Mouse (Mus musculus) gastrocnemius, postnatal 4 days (tissue): Measurements from ENCODE around the gene Ptafr. TPM values are rescaled to one million over a fixed set of nuclear protein-coding genes. Genes with fewer than 3 reads are reported as not detected.
"Not testable (repeated sequence)": the region's sequence is repeated elsewhere in the genome, so short reads cannot be mapped to it uniquely, and the experiment has no call there.

Experiments
- DNase-seq, 2 experiments: peaks; one replicate each; pipeline ENCODE4 v3.0.0; 2021 to 2022; ENCODE audit warnings: low spot score in 2 of 2, mixed read lengths in 2 of 2
- total RNA-seq, 2 experiments: library from RNA; stranded (reverse); gene quantifications; 2 replicates each; pipeline ENCODE4 v1.2.3; 2021

The Ptafr gene
- total RNA-seq, 2 experiments from 2014 or later, result 3.5 to 3.9 TPM

GRCm38 (mm10) chr4:132554653-132555052 lies 9.2 kb upstream of the Ptafr start:
- no peak for DNase-seq

DNA sequence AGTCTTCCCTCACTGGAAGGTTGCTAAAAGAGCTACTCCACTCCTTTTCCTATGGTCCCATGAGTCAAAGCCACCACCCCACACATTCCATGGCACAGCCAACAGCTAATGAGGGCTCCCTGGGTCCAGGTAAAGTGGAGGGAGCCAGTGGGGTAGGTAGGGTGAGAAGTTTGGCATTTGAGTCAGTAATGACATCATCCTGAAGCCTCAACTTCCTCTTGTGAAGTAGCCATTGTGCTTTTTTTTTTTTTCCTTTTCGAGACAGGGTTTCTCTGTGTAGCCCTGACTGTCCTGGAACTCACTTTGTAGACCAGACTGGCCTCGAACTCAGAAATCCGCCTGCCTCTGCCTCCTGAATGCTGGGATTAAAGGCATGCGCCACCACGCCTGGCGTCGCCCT lies 8.3 kb upstream of the Ptafr start:
- DNase-seq, result not testable (repeated sequence)

- no peak for DNase-seq
Observed at GRCm38 (mm10) chr4:132563261-132563660, 606 bp upstream of the Ptafr start.

- no peak for DNase-seq
Observed at GRCm38 (mm10) chr4:132565089-132565747, 1.4 kb downstream of the Ptafr start.

- DNase-seq, result peak in 1 of 2 experiments; percentile 24
Observed at GRCm38 (mm10) chr4:132567361-132567779, 3.5 kb downstream of the Ptafr start.

DNA sequence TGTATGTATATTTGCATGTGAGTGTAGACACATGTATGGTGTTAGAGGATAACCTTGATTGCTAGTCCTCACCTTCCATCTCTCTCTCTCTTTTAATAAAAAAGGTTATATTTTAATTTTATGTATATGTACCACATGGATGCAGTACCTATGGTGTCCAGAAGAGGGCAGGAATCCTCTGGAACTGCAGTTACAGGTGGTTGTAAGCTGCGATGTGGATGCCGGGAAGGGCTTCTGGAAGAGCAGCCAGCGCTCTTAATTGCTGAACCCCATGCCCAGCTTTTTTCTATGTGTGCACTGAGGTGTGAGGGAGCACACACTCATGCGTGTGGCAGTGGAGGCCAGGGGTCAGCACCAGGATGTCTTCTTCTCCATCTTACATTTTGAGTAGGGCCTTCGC lies 5.2 kb downstream of the Ptafr start:
- no peak for DNase-seq

DNA sequence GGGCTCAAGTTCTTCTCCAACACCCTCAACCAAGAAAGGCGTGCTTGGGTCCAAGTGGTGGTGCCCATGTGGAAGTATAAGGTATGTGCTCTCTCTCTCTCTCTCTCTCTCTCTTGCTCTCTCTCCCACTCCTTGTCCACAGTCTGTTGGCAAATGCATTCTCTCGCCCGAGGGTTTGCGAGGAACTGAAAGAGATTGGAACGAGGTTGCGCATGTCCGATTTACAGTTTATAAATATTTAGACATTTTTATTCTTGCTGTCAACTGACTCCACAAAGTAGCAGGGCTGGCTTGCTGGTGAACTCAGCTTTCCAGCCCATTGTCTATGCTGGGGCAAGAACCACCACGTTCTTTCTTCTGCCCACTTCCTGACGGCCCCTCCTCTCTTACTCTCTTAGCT lies 7.3 kb downstream of the Ptafr start:
- DNase-seq, result no peak

DNA sequence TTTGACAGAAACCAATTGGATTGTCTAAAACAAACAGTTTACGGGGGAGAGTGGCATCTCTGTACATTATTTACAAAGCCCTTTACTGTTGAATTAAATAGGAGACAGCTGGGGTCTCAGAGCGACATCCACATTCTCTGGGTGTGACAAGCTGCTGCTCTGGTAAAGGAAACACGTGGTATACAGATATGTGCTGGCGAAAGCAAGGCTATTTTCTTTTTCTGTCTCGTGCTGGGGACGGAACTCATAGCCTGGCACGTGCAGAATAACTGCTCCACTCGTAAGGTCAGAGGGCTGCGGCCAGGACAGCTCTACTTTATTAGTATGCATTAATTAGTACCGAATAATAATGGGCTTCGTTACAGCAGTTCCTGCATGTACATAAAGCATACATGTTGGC lies 9.5 kb downstream of the Ptafr start:
- DNase-seq, result no peak

DNA sequence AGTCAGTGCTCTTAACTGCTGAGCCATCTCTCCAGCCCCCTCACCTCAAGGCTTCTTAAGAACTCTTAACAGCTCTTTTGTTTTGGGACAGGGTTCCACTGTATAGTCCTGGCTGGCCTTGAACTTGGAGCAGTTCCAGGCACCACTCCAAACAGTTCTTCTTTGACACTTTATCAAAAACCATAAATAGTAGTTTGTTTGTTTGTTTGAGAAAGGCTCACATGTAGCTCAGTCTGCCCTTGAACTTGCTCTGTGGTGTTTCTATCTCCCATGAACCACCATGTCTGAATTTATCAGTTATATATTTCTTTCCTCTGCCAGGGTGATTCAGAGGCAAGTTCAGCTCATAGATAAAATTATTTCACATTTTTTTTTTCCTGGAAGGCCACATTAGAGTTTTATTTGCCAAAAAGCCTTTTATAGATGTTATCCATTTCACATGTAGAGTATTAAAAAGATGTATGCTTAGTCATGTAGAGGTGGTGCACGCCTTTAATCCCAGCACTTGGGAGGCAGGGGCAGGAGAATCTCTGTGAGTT lies 11.0 kb downstream of the Ptafr start:
- no peak for DNase-seq

- no peak for DNase-seq
Observed at GRCm38 (mm10) chr4:132583781-132584180, 19.9 kb downstream of the Ptafr start.

DNA sequence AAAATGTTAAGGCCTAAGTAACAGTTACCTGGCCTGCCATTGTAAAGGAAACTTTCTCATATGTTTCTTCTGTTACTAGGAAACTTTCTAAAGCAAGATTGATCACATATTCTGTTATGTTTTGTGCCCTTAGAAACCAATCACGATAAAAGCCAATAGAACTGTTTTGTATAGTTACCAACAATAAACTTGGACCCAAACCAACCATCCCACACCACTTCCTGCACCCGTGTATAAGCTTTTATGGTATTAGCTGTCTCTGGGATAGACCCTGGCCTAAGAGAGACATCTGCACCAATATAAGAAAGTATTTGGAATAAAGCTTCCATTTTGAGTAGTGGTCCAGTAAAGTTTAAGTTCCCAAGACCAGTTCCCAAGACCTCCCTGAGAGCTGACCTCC lies 21.1 kb downstream of the Ptafr start:
- no peak for DNase-seq

DNA sequence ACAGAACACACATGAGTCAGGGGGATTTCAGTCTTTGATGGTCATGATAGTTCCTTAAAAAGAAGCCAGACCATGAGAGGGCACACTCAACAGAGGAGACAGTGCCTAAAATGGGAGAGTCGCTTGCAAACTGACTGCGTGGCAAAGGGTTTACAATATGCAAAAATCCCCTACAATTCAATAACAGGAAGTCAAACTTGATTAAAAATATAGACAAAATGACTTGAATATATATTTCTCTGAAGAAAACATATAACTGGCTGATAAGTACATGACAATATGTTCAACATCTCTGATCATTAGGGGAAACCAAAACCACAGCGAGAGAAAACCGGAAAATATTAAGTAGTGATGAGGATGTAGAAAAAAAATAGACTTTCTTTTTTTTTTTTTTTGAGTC lies 22.4 kb downstream of the Ptafr start:
- no peak for DNase-seq

DNA sequence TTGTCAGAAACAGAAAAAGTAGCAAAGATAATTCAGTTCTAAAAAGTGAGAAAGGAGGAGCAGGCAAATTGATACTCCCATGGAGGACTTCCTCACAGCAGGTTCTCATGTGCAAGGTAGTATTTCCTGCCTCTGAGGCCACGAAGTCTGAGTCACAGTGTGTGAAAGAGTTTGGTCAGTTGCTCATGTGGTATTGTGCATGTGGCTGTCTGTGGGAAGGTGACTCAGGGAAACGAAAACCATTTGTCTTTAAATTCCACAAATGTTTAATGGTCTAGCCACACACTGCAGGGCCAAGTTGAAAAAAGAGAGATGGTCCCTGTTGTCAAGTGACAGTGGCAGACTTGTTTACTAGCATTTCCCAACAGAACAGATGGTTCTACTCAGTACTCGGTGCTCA lies 24.6 kb downstream of the Ptafr start:
- no peak for DNase-seq

DNA sequence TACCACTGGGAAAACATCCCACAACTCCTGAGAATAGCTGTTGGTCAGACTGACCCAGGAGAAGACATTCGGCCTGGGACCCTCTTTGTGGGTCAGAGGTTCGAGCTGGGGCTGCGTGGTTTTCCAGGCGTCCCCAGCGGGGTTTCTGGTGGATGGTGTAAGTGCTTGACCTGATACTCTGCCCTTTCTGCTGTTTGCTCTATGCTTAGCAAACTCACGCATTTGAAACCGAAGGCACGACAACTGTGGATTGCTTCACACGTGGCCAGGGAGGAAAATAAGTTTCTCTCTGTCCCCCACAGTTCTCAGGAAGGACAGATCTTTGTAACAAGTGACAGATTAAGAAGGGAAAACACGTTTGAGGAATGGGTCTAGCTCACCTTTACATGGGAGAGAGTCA lies 26.8 kb downstream of the Ptafr start:
- no peak for DNase-seq

DNA sequence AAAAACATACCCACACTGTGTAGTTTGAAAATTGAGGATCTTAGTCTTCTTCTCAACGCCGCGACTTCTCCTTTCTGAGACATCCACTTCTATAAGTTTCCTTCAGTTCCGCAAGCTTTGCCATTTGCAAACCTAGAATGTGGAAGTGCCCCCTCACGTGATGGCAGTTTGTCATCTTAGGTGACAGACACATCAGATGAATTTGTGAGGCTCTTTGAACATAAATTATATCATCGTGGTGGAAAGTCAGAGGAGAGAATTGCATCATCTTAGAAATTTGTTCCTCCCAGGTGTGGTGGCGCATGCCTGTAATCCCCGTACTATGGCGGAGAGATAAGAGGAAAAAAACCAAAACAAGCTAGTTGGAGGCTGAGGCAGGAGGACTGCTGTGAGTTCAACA lies 29.1 kb downstream of the Ptafr start:
- DNase-seq, result no peak

DNA sequence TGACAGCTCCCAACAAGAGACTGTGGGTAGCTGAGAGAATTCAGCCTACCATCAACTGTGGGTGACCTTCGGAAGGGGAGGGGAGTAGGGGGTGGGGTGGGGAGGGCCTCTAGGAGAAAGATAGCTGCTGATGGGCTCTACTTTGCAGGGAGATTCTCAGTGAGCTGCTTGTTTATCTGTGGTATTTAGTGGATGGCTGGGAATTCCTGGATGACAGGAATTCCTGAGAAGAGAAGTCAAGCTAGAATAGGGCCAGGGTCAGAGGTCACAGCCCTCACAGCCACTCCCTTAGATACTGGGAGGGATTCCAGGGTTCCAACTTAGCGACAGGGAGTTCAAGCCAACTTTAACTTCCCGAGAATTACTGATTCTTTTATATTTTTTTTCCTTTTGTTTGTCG lies 30.3 kb downstream of the Ptafr start:
- no peak for DNase-seq

- no peak for DNase-seq
Observed at GRCm38 (mm10) chr4:132598861-132599260, 35.0 kb downstream of the Ptafr start.

DNA sequence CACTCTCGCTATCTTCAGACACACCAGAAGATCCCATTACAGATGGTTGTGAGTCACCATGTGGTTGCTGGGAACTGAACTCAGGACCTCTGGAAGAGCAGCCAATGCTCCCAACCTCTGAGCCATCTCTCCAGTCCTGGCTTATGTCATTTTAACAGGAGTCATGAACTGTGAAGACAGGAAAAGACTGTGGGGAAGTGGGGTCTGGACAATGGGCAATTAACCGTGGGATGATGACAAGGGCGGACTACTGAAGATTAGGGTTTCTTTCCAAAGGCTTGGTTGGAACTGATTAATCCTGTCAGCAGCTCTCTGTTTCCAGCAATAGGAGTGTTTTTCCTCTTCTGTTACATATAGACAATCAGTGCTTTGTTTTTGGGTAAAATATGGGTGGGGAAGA lies 35.9 kb downstream of the Ptafr start:
- DNase-seq, result no peak

DNA sequence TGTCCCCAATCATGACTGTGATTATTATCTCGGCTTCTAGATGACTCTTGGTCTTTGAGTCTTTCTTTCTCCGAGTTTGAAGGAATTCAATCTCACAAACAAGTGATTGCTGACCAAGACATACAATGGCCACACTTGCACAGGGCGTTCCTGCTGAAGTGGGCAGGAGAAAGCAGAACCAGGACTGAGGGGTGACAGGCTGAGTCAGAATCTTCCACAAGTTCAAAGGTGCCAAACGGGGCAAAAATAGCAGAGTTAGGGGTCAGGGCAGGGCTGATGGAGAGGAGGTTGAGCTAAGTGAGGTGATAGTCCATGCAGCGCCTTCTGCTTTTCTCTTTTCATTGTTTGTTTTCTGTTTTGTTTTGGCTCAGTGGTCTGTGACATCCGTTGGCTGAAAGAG lies 36.6 kb downstream of the Ptafr start:
- no peak for DNase-seq

DNA sequence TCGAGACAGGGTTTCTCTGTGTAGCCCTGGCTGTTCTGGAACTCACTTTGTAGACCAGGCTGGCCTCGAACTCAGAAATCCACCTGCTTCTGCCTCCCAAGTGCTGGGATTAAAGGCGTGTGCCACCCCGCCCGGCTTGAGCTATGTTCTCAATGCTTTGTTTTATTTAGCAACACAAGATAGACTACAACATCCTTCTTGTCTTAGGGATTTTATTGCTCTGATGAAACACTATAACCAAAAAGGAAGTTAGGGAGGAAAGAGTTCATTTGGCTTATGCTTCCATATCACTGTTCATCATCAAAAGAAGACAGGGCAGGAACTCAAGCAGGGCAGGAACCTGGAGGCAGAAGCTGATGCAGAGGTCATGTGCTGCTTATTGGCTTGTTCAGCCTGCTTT lies 37.4 kb downstream of the Ptafr start:
- DNase-seq, result not testable (repeated sequence)

- no peak for DNase-seq
Observed at GRCm38 (mm10) chr4:132603468-132603867, 39.6 kb downstream of the Ptafr start.

GRCm38 (mm10) chr4:132605816-132606215 lies 41.9 kb downstream of the Ptafr start:
- DNase-seq, result no peak

DNA sequence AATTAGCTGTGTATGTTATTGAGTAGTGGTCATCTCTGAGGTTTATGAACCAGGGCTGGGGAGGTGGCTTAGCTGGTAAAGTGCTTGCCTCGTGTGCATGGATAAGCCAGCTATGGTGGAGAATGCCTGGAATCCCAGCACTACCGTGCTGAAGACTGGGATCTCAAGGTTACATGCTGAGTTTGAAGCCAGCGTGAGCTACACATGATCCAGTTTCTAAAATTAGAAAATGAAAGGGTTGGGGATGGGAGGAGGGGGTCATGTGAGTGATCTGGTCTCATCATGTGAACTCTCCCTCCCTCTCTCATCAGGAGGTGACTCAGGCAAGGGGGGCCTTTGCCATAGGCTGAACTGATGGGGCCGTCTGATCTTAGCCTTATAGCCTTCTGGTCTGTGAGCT lies 44.3 kb downstream of the Ptafr start:
- DNase-seq, result no peak
